10 mouse cellular contexts compared by ENCODE assay signal in the genomic region with DNA sequence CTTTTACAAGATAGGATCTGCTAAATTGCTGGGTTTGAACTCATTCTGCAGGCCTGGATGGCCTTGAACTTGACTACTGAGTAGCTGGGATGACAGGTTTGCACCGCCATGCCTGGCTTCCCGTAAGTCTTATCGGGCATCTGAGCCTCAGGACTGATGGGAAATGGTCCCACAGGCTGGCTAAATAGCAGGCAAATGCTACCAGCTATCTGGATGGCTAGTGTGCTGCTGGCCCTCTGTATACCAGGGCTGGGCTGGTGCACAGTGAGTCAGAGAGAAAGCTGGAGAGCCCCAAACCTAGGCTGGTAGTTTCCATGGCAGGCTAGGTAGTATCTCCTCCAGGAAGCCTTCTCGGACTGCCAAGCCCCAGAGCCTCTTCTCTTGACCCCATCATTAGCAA. TPM values are rescaled to one million over a fixed set of nuclear protein-coding genes. Genes with fewer than 3 reads are reported as not detected.
DNase-seq lines count a peak whose midpoint lies in the region; ATAC-seq and TF ChIP-seq lines count a peak whose summit lies in the region.
"Had no signal": no experiment of that assay in that cellular context is flagged by ENCODE, and none has a peak within 500 bp of the region (broad histone marks: within the 10 kb centered on the region; RNA-seq: fewer than 3 reads in every experiment).

No protein-coding gene starts in this region.

- no peak overlapping the region for H3K4me2 ChIP-seq in kidney, embryonic 14.5 days (replicated peaks; ENCODE audit: low read depth, low read length)
- peak overlapping the region; percentile 100 for H3K4me2 ChIP-seq in hindbrain, embryonic 14.5 days (replicated peaks)
- H3K4me2 ChIP-seq in midbrain, embryonic 13.5 days (replicated peaks): peak overlapping the region; percentile 100

- ATAC-seq in kidney, embryonic 14.5 days (ENCODE audit: low FRiP score, low TSS enrichment): no peak
- no peak for ATAC-seq in hindbrain, embryonic 14.5 days (ENCODE audit: low FRiP score)
- no peak for ATAC-seq in midbrain, embryonic 13.5 days

- no peak for DNase-seq in kidney, postnatal 25 days
- no peak for DNase-seq in forebrain, embryonic 10.5 days (ENCODE audit: extremely low spot score, low spot score)
- DNase-seq in hindbrain, embryonic 14.5 days (ENCODE audit: low spot score): no peak
- DNase-seq in cerebellum, postnatal 14 days: no peak
- no peak for DNase-seq in gastrocnemius, adult 2 months
- no peak for DNase-seq in c-Kit-positive CD71-positive TER-119-positive erythroid progenitor cells, embryonic 14.5 days (ENCODE audit: low spot score)
- DNase-seq: cerebellum, adult 2 months; kidney, adult 18-20 months had no signal

- no peak for TF ChIP-seq CTCF in gastrocnemius, adult 2 months (IDR thresholded peaks at IDR 0.05)

- no peaks in the 10 kb centered on the region for H3K9me3 ChIP-seq in kidney, embryonic 14.5 days (ENCODE audit: control insufficient read depth, low read length)
- no peaks in the 10 kb centered on the region; the same call in none of the 2 replicates for H3K9me3 ChIP-seq in forebrain, embryonic 10.5 days
- H3K9me3 ChIP-seq in hindbrain, embryonic 14.5 days (ENCODE audit: control insufficient read depth, low read length): no peaks in the 10 kb centered on the region
- H3K9me3 ChIP-seq in midbrain, embryonic 13.5 days: no peaks in the 10 kb centered on the region

- peaks cover 17% of the 10 kb centered on the region; the same call in 1 of the 2 replicates for H3K36me3 ChIP-seq in kidney, embryonic 14.5 days (ENCODE audit: control insufficient read depth, insufficient read depth, low read length)
- peaks cover 67% of the 10 kb centered on the region for H3K36me3 ChIP-seq in forebrain, embryonic 10.5 days (replicated peaks)
- H3K36me3 ChIP-seq in hindbrain, embryonic 14.5 days (replicated peaks; ENCODE audit: control insufficient read depth, insufficient read depth): peaks cover 27% of the 10 kb centered on the region
- H3K36me3 ChIP-seq in midbrain, embryonic 13.5 days: peaks cover 26% of the 10 kb centered on the region

- intact Hi-C loops in gastrocnemius, adult 2 months (cut with DNase I): no loop called here

- H3K4me3 ChIP-seq in kidney, embryonic 14.5 days (ENCODE audit: low read length): no peak overlapping the region
- peak overlapping the region; percentile 26; the same call in 1 of the 2 replicates for H3K4me3 ChIP-seq in forebrain, embryonic 10.5 days
- peak overlapping the region; percentile 100 for H3K4me3 ChIP-seq in hindbrain, embryonic 14.5 days (replicated peaks; ENCODE audit: low read length)
- H3K4me3 ChIP-seq in midbrain, embryonic 13.5 days (replicated peaks): peak overlapping the region; percentile 81
- H3K4me3 ChIP-seq in gastrocnemius, adult 2 months: no peak overlapping the region

- H3K4me1 ChIP-seq in kidney, embryonic 14.5 days (ENCODE audit: control insufficient read depth, insufficient read depth, low read length): peaks cover 52% of the 10 kb centered on the region
- H3K4me1 ChIP-seq in forebrain, embryonic 10.5 days: peaks cover 89% of the 10 kb centered on the region
- peaks cover 76% of the 10 kb centered on the region for H3K4me1 ChIP-seq in hindbrain, embryonic 14.5 days (replicated peaks; ENCODE audit: control insufficient read depth, insufficient read depth, low read length)
- peaks cover 83% of the 10 kb centered on the region for H3K4me1 ChIP-seq in midbrain, embryonic 13.5 days (replicated peaks)

- H3K9ac ChIP-seq in kidney, embryonic 14.5 days (ENCODE audit: low read depth, low read length): no peak overlapping the region
- peak overlapping the region; percentile 100 for H3K9ac ChIP-seq in hindbrain, embryonic 14.5 days
- peak overlapping the region; percentile 100 for H3K9ac ChIP-seq in midbrain, embryonic 13.5 days (replicated peaks)

- WGBS in kidney, embryonic 14.5 days: 84% methylated on average over 4 of the region's 4 CpGs
- WGBS in forebrain, embryonic 10.5 days: 95% methylated on average over 4 of the region's 4 CpGs
- WGBS in hindbrain, embryonic 14.5 days: 84% methylated on average over 4 of the region's 4 CpGs
- 86% methylated on average over 4 of the region's 4 CpGs for WGBS in midbrain, embryonic 13.5 days

- H3K27ac ChIP-seq in kidney, embryonic 14.5 days (ENCODE audit: low read depth, low read length): peak overlapping the region; percentile 43; the same call in 1 of the 2 replicates
- peak overlapping the region; percentile 2; the same call in 1 of the 2 replicates for H3K27ac ChIP-seq in forebrain, embryonic 10.5 days
- H3K27ac ChIP-seq in hindbrain, embryonic 14.5 days: 0 out of 2 replicates have a peak overlapping the region, but pooled peaks have one; percentile 16
- peak overlapping the region; percentile 65 for H3K27ac ChIP-seq in midbrain, embryonic 13.5 days
- H3K27ac ChIP-seq in gastrocnemius, adult 2 months: no peak overlapping the region

- H3K27me3 ChIP-seq in kidney, embryonic 14.5 days (ENCODE audit: control insufficient read depth, insufficient read depth, low read length): no peaks in the 10 kb centered on the region
- no peaks in the 10 kb centered on the region for H3K27me3 ChIP-seq in forebrain, embryonic 10.5 days (ENCODE audit: poor library complexity, severe bottlenecking)
- no peaks in the 10 kb centered on the region for H3K27me3 ChIP-seq in hindbrain, embryonic 14.5 days (ENCODE audit: control insufficient read depth, insufficient read depth, low read length)
- H3K27me3 ChIP-seq in midbrain, embryonic 13.5 days: peaks cover 2% of the 10 kb centered on the region; the same call in 1 of the 2 replicates

RNA-seq across cellular contexts. Expression of gene Ttyh3, which starts 3.4 kb away (rescaled TPM):
- 40.0 and 48.5 TPM in 2 replicates for polyA plus RNA-seq in kidney, embryonic 14.5 days (2014; fragmentation: Nextera tagmentation; extraction: Ambion mirVana)
- 31.6 and 35.7 TPM in 2 replicates for polyA plus RNA-seq in forebrain, embryonic 10.5 days (2016; fragmentation: Nextera tagmentation; extraction: Ambion mirVana)
- polyA plus RNA-seq in hindbrain, embryonic 14.5 days (2014; fragmentation: Nextera tagmentation; extraction: Ambion mirVana): 95.0 and 98.9 TPM in 2 replicates
- 53.6 and 76.6 TPM in 2 replicates for polyA plus RNA-seq in midbrain, embryonic 13.5 days (2015; fragmentation: Nextera tagmentation; extraction: Ambion mirVana)
- total RNA-seq in gastrocnemius, adult 2 months (2021): 1 to 10 TPM; 4.0 to 4.4 TPM

RNA-seq across cellular contexts. Expression of gene Lfng, which starts 38.3 kb away (rescaled TPM):
- polyA plus RNA-seq in kidney, embryonic 14.5 days (2014; fragmentation: Nextera tagmentation; extraction: Ambion mirVana): 32.2 and 39.0 TPM in 2 replicates
- 33.1 and 33.3 TPM in 2 replicates for polyA plus RNA-seq in forebrain, embryonic 10.5 days (2016; fragmentation: Nextera tagmentation; extraction: Ambion mirVana)
- 25.7 and 30.1 TPM in 2 replicates for polyA plus RNA-seq in hindbrain, embryonic 14.5 days (2014; fragmentation: Nextera tagmentation; extraction: Ambion mirVana)
- polyA plus RNA-seq in midbrain, embryonic 13.5 days (2015; fragmentation: Nextera tagmentation; extraction: Ambion mirVana): 25.0 and 25.7 TPM in 2 replicates
- total RNA-seq in gastrocnemius, adult 2 months (2021): 1 to 10 TPM; 3.2 to 6.1 TPM

RNA-seq across cellular contexts. Expression of gene Iqce, which starts 56.7 kb away (rescaled TPM):
- 19.4 and 26.8 TPM in 2 replicates for polyA plus RNA-seq in kidney, embryonic 14.5 days (2014; fragmentation: Nextera tagmentation; extraction: Ambion mirVana)
- 24.0 and 30.5 TPM in 2 replicates for polyA plus RNA-seq in forebrain, embryonic 10.5 days (2016; fragmentation: Nextera tagmentation; extraction: Ambion mirVana)
- 20.3 and 22.5 TPM in 2 replicates for polyA plus RNA-seq in hindbrain, embryonic 14.5 days (2014; fragmentation: Nextera tagmentation; extraction: Ambion mirVana)
- 24.4 and 26.0 TPM in 2 replicates for polyA plus RNA-seq in midbrain, embryonic 13.5 days (2015; fragmentation: Nextera tagmentation; extraction: Ambion mirVana)
- total RNA-seq in gastrocnemius, adult 2 months (2021): 1 to 10 TPM; 2.2 to 3.3 TPM

RNA-seq across cellular contexts. Expression of gene Brat1, which starts 59.4 kb away (rescaled TPM):
- 12.0 and 14.6 TPM in 2 replicates for polyA plus RNA-seq in kidney, embryonic 14.5 days (2014; fragmentation: Nextera tagmentation; extraction: Ambion mirVana)
- polyA plus RNA-seq in forebrain, embryonic 10.5 days (2016; fragmentation: Nextera tagmentation; extraction: Ambion mirVana): 21.5 and 23.6 TPM in 2 replicates
- polyA plus RNA-seq in hindbrain, embryonic 14.5 days (2014; fragmentation: Nextera tagmentation; extraction: Ambion mirVana): 19.1 and 19.8 TPM in 2 replicates
- 20.7 and 22.4 TPM in 2 replicates for polyA plus RNA-seq in midbrain, embryonic 13.5 days (2015; fragmentation: Nextera tagmentation; extraction: Ambion mirVana)
- 1 to 10 TPM; 4.9 to 5.5 TPM for total RNA-seq in gastrocnemius, adult 2 months (2021)

Comparison
In these comparisons a context has a peak if more than half of its experiments do, and no peak if none do; other contexts are left out.
1. H3K4me3 ChIP-seq: peak in forebrain, embryonic 10.5 days (single experiment), hindbrain, embryonic 14.5 days (single experiment) and midbrain, embryonic 13.5 days (single experiment); none in kidney, embryonic 14.5 days (single experiment) and gastrocnemius, adult 2 months (single experiment).